Mouse (Mus musculus) spleen, adult 2 months (tissue): ENCODE results near the gene Entpd1. TPM values are rescaled to one million over a fixed set of nuclear protein-coding genes. Genes with fewer than 3 reads are reported as not detected.

Experiments used
- DNase-seq, 2 experiments: peaks; one replicate each; pipeline versions ENCODE4 v3.0.0 to v3.0.0-alpha.2; 2012 to 2021; ENCODE audit warnings: low spot score in 2 of 2, low read depth in 1 of 2
- H3K27ac ChIP-seq: fragments of 200-500 bp; 2 replicates; pipeline ENCODE4 v1.5.1; 2012; ENCODE audit warnings: low read length, inconsistent platforms; ENCODE audit not compliant: insufficient read depth
- H3K27me3 ChIP-seq: fragments of 200-500 bp; 2 replicates; pipeline ENCODE4 v1.6.1; 2012; ENCODE audit warnings: mild to moderate bottlenecking, moderate library complexity, low read length, inconsistent platforms; ENCODE audit not compliant: control insufficient read depth, insufficient read depth
- H3K36me3 ChIP-seq: fragments of 200-500 bp; 2 replicates; pipeline ENCODE4 v1.6.1; 2012; ENCODE audit warnings: mild to moderate bottlenecking, low read length, inconsistent platforms; ENCODE audit not compliant: control insufficient read depth, insufficient read depth
- H3K4me1 ChIP-seq: fragments of 200-500 bp; 2 replicates; pipeline ENCODE4 v1.6.1; 2011; ENCODE audit warnings: inconsistent platforms; ENCODE audit not compliant: control insufficient read depth, insufficient read depth, insufficient read length
- H3K4me3 ChIP-seq: fragments of 200-500 bp; 2 replicates; pipeline ENCODE4 v1.5.1; 2011; ENCODE audit warnings: mild to moderate bottlenecking, inconsistent platforms; ENCODE audit not compliant: insufficient read depth, insufficient read length; ENCODE audit errors: extremely low read depth
- CTCF ChIP-seq: fragments of 200-500 bp; IDR thresholded peaks from 2 replicates; pipeline ENCODE4 v1.5.1; 2011; ENCODE audit warnings: mild to moderate bottlenecking, inconsistent platforms; ENCODE audit not compliant: insufficient read depth, insufficient read length, insufficient replicate concordance; ENCODE audit errors: extremely low read depth
- POLR2A ChIP-seq: fragments of 200-500 bp; IDR thresholded peaks from 2 replicates; pipeline ENCODE4 v1.6.1; 2011; ENCODE audit warnings: low read depth, low read length, inconsistent platforms
- WGBS: fragments of 180-500 bp; shearing (Covaris S2); methylation state at CpG from one replicate; pipeline ENCODE4 v1.1.7; 2018; 5-methylcytosine and 5-hydroxymethylcytosine counted together
- polyA plus RNA-seq: library from polyadenylated mRNA; depleted of rRNA; stranded (reverse); fragments of >200 nt; gene quantifications from 2 replicates; pipeline ENCODE4 v1.2.3, GENCODE M21; 2012

The Entpd1 gene
- polyA plus RNA-seq, 1 experiment = 10.5 TPM

DNA sequence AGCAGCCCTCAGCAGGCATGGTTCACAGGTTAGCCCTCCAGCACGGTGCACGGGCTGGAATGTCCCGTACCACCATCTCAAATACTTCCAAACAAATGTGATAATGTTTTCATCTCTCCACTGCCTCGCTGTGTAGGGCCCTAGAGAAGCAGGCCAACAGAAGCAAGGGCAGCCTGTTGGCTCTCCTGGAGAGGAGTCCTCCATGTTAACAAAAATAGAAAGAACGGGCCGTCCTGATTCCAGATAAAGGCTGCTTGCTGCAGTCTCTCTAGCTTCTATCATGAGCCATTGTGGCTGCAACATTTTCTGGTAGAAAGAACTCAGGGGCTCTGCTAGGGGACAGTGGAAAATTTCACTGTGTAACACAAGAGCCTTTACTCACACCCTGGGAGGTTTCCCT lies 104.8 kb downstream of the Entpd1 start:
- Histone ChIP-seq H3K27ac (no peak overlapping the region), H3K36me3 (no peaks in the 10 kb centered on the region), H3K4me1 (no peaks in the 10 kb centered on the region), H3K27me3 (no peaks in the 10 kb centered on the region), H3K4me3 (no peak overlapping the region)
- DNase-seq = no peak
- no peak for TF ChIP-seq CTCF
- 87% methylated on average over 6 of the region's 6 CpGs for WGBS

DNA sequence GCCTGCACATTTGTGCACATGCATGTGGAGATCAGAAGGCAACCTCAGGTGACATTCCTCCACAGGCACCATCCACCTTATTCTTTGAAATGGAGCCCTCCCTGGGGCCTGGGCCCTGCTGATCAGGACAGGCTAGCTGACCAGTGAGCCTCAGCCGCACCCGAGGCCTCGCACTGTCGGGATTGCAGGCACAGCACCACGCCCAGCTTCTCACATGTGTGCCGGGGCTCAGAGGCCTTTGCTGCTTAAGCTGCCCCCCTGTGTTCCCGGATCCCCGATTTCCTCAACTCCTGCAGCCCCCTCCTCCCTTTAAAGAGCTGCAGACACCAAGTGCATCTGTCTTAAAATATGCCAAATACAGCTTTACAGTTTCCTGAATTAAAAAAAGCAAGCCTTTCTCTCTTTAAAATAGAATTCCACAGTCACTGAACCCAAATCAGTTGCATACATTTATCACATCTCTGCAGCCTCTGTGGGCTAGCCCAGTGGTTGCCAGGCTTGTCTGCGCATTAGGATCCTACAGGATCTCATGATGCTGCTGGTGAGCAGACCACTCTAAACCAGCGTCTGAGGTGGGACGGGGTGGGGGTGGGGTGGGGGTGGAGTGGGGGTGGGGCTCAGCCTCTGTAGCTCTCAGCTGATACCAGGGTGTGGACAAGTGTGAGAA lies 107.4 kb downstream of the Entpd1 start:
- TF ChIP-seq POLR2A (no peak), CTCF (no peak)
- WGBS = 86% methylated on average over 11 of the region's 11 CpGs
- Histone ChIP-seq H3K4me1 (no peaks in the 10 kb centered on the region), H3K4me3 (no peak overlapping the region), H3K27ac (no peak overlapping the region), H3K27me3 (no peaks in the 10 kb centered on the region), H3K36me3 (no peaks in the 10 kb centered on the region)
- DNase-seq = no peak

DNA sequence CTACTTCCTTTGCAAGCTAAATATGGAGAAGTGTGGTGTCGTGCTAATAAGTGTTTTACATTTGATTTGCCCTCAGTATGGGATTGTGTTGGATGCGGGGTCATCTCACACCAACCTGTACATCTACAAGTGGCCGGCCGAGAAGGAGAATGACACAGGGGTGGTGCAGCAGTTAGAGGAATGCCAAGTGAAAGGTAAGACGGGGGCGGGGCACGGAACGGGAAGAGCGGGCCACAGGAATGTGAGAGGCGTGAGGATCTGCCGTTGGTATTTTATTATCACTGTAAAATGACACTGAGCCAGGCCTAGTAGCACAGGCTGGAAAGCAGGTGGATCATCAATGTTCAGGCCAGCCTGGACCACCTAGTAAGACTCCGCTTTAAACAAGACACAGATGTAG lies 108.2 kb downstream of the Entpd1 start:
- TF ChIP-seq CTCF (no peak), POLR2A (no peak)
- H3K27ac ChIP-seq = no peak overlapping the region
- H3K27me3 ChIP-seq = no peaks in the 10 kb centered on the region
- 93% methylated on average over 12 of the region's 12 CpGs for WGBS
- H3K4me3 ChIP-seq = no peak overlapping the region
- no peak for DNase-seq
- peaks cover 2% of the 10 kb centered on the region; the same call in 1 of the 2 replicates for H3K36me3 ChIP-seq
- H3K4me1 ChIP-seq = no peaks in the 10 kb centered on the region

DNA sequence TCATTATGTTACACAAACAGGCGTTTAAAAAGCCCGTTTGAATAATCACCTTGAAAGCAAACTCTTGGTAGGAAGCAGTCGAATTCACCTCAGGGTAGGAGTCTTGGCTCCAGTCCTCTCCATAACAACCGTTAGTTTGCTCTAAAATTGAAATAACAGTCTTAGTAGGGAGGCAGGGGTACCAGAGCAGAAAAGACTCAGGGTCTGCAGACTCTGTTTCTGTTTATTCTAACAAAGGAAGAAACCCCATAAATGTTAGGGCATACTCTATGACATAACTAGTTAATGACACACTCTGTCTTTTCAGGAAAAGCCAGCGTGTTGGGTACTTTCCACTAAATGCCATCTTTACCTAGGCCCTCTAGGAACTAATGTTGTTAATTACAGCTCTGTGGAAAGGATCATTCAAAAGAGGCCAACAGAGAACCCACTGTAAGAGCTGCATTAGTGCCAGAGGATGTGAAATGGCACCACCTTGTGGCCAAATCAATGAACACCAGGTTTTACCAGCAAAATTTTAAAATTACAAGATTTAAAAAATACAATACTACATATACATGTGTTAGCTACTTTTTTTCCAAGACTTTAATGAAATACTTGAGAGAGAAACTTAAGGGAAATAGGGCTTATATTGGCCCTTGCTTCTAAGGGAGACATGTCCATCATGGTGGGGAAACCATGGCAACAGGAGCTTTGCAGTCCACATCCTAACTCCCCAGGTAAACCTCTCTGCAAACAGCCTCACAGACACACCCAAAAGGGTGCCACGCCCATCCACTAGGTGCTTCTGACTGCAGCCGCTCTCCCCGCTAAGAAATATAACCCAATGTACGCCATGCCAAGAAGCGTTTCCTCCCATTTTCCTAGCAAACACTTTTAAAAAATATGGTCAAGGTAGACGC lies 110.2 kb downstream of the Entpd1 start:
- Histone ChIP-seq H3K36me3 (peaks cover 4% of the 10 kb centered on the region), H3K27me3 (no peaks in the 10 kb centered on the region), H3K4me3 (no peak overlapping the region), H3K4me1 (no peaks in the 10 kb centered on the region), H3K27ac (no peak overlapping the region)
- 74% methylated on average over 11 of the region's 11 CpGs for WGBS
- TF ChIP-seq CTCF (peak; percentile 57; the same call in 1 of the 2 replicates), POLR2A (no peak)
- DNase-seq = peak; percentile 50 to 53

- H3K4me3 ChIP-seq = no peak overlapping the region
- H3K36me3 ChIP-seq = peaks cover 4% of the 10 kb centered on the region
- DNase-seq = no peak
- no peaks in the 10 kb centered on the region for H3K27me3 ChIP-seq
- H3K4me1 ChIP-seq = no peaks in the 10 kb centered on the region
- no peak overlapping the region for H3K27ac ChIP-seq
- TF ChIP-seq POLR2A (no peak), CTCF (no peak)
- 91% methylated on average over 10 of the region's 10 CpGs for WGBS
These were observed 111.3 kb downstream of the Entpd1 start for GRCm38 (mm10) chr19:40723516-40723915.

GRCm38 (mm10) chr19:40726148-40726547 lies 114.0 kb downstream of the Entpd1 start:
- no peaks in the 10 kb centered on the region; the same call in 1 of the 2 replicates for H3K4me1 ChIP-seq
- no peak for DNase-seq
- no peaks in the 10 kb centered on the region for H3K27me3 ChIP-seq
- WGBS = 87% methylated on average over 4 of the region's 4 CpGs
- H3K27ac ChIP-seq = no peak overlapping the region
- no peak overlapping the region for H3K4me3 ChIP-seq
- H3K36me3 ChIP-seq = peaks cover 4% of the 10 kb centered on the region
- TF ChIP-seq POLR2A (no peak), CTCF (no peak)
